Mouse (Mus musculus): ENCODE results near the gene Zkscan4.

Gene Zkscan4

DNA sequence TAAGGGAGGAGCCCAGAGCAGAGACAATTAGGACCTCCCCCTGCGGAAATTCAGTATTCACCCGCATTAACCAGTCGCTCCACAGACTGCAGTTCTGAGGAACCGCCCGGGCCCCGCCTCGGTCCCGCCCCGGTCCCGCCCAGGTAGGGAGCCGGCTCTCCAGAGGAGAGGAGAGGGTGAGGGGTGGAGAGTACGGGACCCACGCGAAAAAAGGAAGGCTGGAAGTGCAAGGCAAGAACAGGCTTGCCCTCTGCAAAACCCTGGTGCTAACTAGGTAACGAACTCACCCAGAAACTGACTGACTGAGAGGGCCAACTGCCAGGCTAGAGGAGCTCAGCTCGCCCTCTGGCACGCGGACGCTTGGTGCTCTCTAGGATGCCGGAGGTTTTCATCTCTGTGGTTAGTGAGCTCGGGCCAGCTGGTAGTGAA, 27.5 kb downstream of the Zkscan4 start:
- peak; percentile 95 for DNase-seq (ENCODE audit: low read depth, low spot score)

- peak; percentile 28 for DNase-seq (ENCODE audit: low read depth, low spot score)
These were observed 51.4 kb downstream of the Zkscan4 start for GRCm38 (mm10) chr13:21530136-21530535.

GRCm38 (mm10) chr13:21530781-21531201, 52.1 kb downstream of the Zkscan4 start, which contains the start of gene Zkscan8:
Gene Zkscan8, minus strand, starts transcription at chr13:21531120.
- DNase-seq (ENCODE audit: low read depth, low spot score) = peak; percentile 94

Data from A20 (cell line).